Mouse (Mus musculus) liver, postnatal 0 days (tissue): ENCODE data around the gene Rtkn.

Source experiments
- CTCF ChIP-seq: sonication (generic); IDR thresholded peaks from 2 replicates; pipeline ENCODE4 v1.5.1; 2016; ENCODE audit warnings: antibody characterized with exemption, low read depth
- EP300 ChIP-seq: IDR thresholded peaks from 2 replicates; pipeline ENCODE4 v1.6.1; 2016; ENCODE audit warnings: antibody characterized with exemption, low read depth, mild to moderate bottlenecking

DNA sequence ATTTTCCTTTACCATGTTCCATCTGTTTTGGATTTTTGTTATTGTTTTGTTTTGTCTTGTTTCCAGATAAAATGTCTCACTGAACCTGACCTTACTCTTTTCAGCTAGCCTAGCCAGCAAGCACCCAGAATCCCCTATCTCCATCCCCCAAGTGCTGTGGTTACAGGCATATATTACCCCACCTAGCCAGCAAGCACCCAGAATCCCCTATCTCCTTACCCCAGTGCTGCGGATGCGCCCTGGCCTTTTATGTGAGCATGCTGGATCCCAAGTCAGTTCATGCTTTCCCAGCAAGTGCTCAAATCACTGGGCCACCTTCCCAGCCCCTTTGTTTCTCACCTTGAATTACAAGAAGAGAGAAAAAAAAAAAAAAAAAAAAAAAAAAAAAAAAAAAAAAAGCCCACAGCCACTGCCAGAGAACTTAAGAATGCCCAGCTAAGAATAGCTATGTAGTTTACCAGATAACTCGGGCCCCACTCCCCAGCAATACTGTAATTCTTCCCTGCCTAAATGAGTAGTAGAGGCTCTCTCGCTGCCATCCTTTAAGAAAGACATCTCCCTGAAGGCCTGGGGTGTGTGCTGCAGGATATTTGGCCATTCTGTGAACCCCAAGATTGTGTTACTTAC lies 23.6 kb upstream of the Rtkn start:
- TF ChIP-seq EP300 (no peak), CTCF (no peak)
